Mouse (Mus musculus) G1E (cell line): Measurements from ENCODE around the gene Rnf168. TPM values are rescaled to one million over a fixed set of nuclear protein-coding genes. Genes with fewer than 3 reads are reported as not detected.
"Not testable (repeated sequence)": the region's sequence is repeated elsewhere in the genome, so short reads cannot be mapped to it uniquely, and the experiment has no call there.

Experiments
- ATAC-seq: 2 replicates; pipeline ENCODE4 v1.8.0; 2016; ENCODE audit warnings: mild to moderate bottlenecking; ENCODE audit not compliant: insufficient number of reproducible peaks, poor library complexity, low FRiP score, severe bottlenecking; ENCODE audit errors: extremely low read depth
- DNase-seq: peaks from one replicate; pipeline ENCODE4 v3.0.0; 2012; ENCODE audit warnings: low spot score
- H3K27me3 ChIP-seq: 2 replicates; pipeline ENCODE4 v1.6.1; 2012; ENCODE audit warnings: mild to moderate bottlenecking, low read length, inconsistent platforms; ENCODE audit not compliant: insufficient read depth
- H3K36me3 ChIP-seq: replicated peaks from 2 replicates; pipeline ENCODE3; 2012; ENCODE audit warnings: mild to moderate bottlenecking, inconsistent platforms
- H3K4me1 ChIP-seq: 2 replicates; pipeline ENCODE4 v1.6.1; 2012; ENCODE audit warnings: low read depth, low read length, inconsistent platforms, mixed read lengths; ENCODE audit not compliant: insufficient read depth
- H3K4me3 ChIP-seq: 2 replicates; pipeline ENCODE4 v1.5.1; 2012; ENCODE audit warnings: low read depth, mild to moderate bottlenecking, inconsistent platforms, low read length, moderate library complexity, mixed read lengths
- H3K9me3 ChIP-seq: replicated peaks from 2 replicates; pipeline ENCODE4 v1.6.1; 2012; ENCODE audit warnings: inconsistent platforms
- CTCF ChIP-seq: IDR thresholded peaks from 2 replicates; pipeline ENCODE4 v1.5.1; 2012; ENCODE audit warnings: low read depth, low read length, inconsistent platforms, mixed read lengths
- GATA1 ChIP-seq: IDR thresholded peaks from 2 replicates; pipeline ENCODE4 v1.6.1; 2012; ENCODE audit warnings: borderline replicate concordance, low read length, inconsistent platforms, mixed read lengths
- GATA2 ChIP-seq: IDR thresholded peaks from 2 replicates; pipeline ENCODE4 v1.6.1; 2012; ENCODE audit warnings: low read depth, low read length, inconsistent platforms, borderline replicate concordance
- POLR2AphosphoS5 ChIP-seq: IDR thresholded peaks from 2 replicates; pipeline ENCODE4 v1.6.1; 2012; ENCODE audit warnings: low read depth, low read length, inconsistent platforms; ENCODE audit not compliant: insufficient replicate concordance
- TAL1 ChIP-seq: conservative IDR thresholded peaks from 2 replicates; pipeline ENCODE4 v1.6.1; 2012; ENCODE audit warnings: low read depth, low read length, inconsistent platforms, mixed read lengths
- polyA plus RNA-seq: library from polyadenylated mRNA; stranded (reverse); fragments of >175 nt; gene quantifications from 2 replicates; pipeline ENCODE4 v1.2.3, GENCODE M21; 2012
- total RNA-seq, 2 experiments: library from RNA; stranded (forward) in 1 of 2; stranded (reverse) in 1 of 2; fragments of 200-1000 nt in 1 of 2; fragments of >200 nt in 1 of 2; fragmentation: Nextera tagmentation in 1 of 2; gene quantifications; 2 replicates each; pipeline ENCODE4 v1.2.3; 2014 to 2017

Rnf168 gene
- 18.8 and 27.8 TPM in 2 replicates for total RNA-seq (2014; fragmentation: Nextera tagmentation)
- 48.3 and 55.3 TPM in 2 replicates for total RNA-seq (2017)
- 10.5 and 11.6 TPM in 2 replicates for polyA plus RNA-seq

- H3K9me3 ChIP-seq: peaks cover 12% of the 10 kb centered on the region
- peaks cover 14% of the 10 kb centered on the region for H3K4me1 ChIP-seq
- TF ChIP-seq GATA2 (no peak), POLR2AphosphoS5 (no peak)
- ATAC-seq: peak; percentile 85
- peak; percentile 87 for DNase-seq
- peak within 1 kb of the TSS; percentile 77 for H3K4me3 ChIP-seq
- H3K36me3 ChIP-seq: peaks cover 23% of the 10 kb centered on the region
- peaks cover 3% of the 10 kb centered on the region; the same call in 1 of the 2 replicates for H3K27me3 ChIP-seq
Measured at GRCm38 (mm10) chr16:32277308-32278256, at the start of gene Rnf168. TSS of gene Rnf168 (plus strand) at chr16:32277459.

GRCm38 (mm10) chr16:32232050-32232449, 45.2 kb upstream of the Rnf168 start:
- peaks cover 48% of the 10 kb centered on the region for H3K36me3 ChIP-seq
- not testable (repeated sequence) for H3K9me3 ChIP-seq, H3K4me3 ChIP-seq, DNase-seq, H3K4me1 ChIP-seq, ATAC-seq, H3K27me3 ChIP-seq

GRCm38 (mm10) chr16:32237930-32238680, 39.2 kb upstream of the Rnf168 start:
- DNase-seq (no peak), ATAC-seq (no peak)
- Histone ChIP-seq H3K27me3 (no peaks in the 10 kb centered on the region), H3K36me3 (peaks cover 58% of the 10 kb centered on the region), H3K4me3 (no peak overlapping the region), H3K9me3 (no peaks in the 10 kb centered on the region), H3K4me1 (peaks cover 6% of the 10 kb centered on the region; the same call in 1 of the 2 replicates)
- no peak for TF ChIP-seq CTCF
- TF ChIP-seq GATA2: no peak
- TF ChIP-seq TAL1: no peak
- no peak for TF ChIP-seq POLR2AphosphoS5
- no peak for TF ChIP-seq GATA1

- Histone ChIP-seq H3K27me3 (no peaks in the 10 kb centered on the region), H3K36me3 (peaks cover 50% of the 10 kb centered on the region), H3K4me3 (no peak overlapping the region), H3K4me1 (peaks cover 13% of the 10 kb centered on the region), H3K9me3 (no peaks in the 10 kb centered on the region)
- no peak for ATAC-seq
- DNase-seq: no peak
- TF ChIP-seq GATA1 (no peak), TAL1 (no peak), CTCF (no peak), POLR2AphosphoS5 (no peak), GATA2 (no peak)
Measured at GRCm38 (mm10) chr16:32239428-32240312, 37.6 kb upstream of the Rnf168 start.

- TF ChIP-seq TAL1 (no peak), GATA1 (no peak), CTCF (no peak), GATA2 (no peak), POLR2AphosphoS5 (no peak)
Measured at GRCm38 (mm10) chr16:32243901-32244300, 33.4 kb upstream of the Rnf168 start.

More at GRCm38 (mm10) chr16:32243901-32244300, 33.4 kb upstream of the Rnf168 start:
- Histone ChIP-seq H3K4me3 (no peak overlapping the region), H3K27me3 (no peaks in the 10 kb centered on the region), H3K36me3 (peaks cover 28% of the 10 kb centered on the region), H3K9me3 (no peaks in the 10 kb centered on the region), H3K4me1 (peaks cover 35% of the 10 kb centered on the region)
- DNase-seq: no peak
- no peak for ATAC-seq
